Mouse (Mus musculus) bone marrow macrophage, adult 2 months (primary cell): Measurements from ENCODE around the gene Setd4. TPM values are rescaled to one million over a fixed set of nuclear protein-coding genes. Genes with fewer than 3 reads are reported as not detected.

Experiments
- H3K27ac ChIP-seq: 2 replicates; pipeline ENCODE4 v1.5.1; 2012; ENCODE audit warnings: low read depth, low read length; ENCODE audit not compliant: insufficient read depth
- H3K4me1 ChIP-seq: 2 replicates; pipeline ENCODE4 v1.6.1; 2012; ENCODE audit warnings: low read length; ENCODE audit not compliant: control insufficient read depth, insufficient read depth
- H3K4me3 ChIP-seq: 2 replicates; pipeline ENCODE4 v1.5.1; 2012; ENCODE audit warnings: mild to moderate bottlenecking, low read length, moderate library complexity; ENCODE audit not compliant: insufficient read depth
- CTCF ChIP-seq: IDR thresholded peaks from 2 replicates; pipeline ENCODE4 v1.5.1; 2012; ENCODE audit warnings: low read depth, mild to moderate bottlenecking, low read length, moderate library complexity
- POLR2A ChIP-seq: IDR thresholded peaks from 2 replicates; pipeline ENCODE4 v1.6.1; 2012; ENCODE audit warnings: mild to moderate bottlenecking, low read depth, low read length, borderline replicate concordance
- polyA plus RNA-seq: library from polyadenylated mRNA; stranded (reverse); fragments of >200 nt; gene quantifications from 2 replicates; pipeline ENCODE4 v1.2.4, GENCODE M21; 2012; ENCODE audit not compliant: missing spikeins, insufficient read depth, insufficient read length

Setd4 gene
- polyA plus RNA-seq, 1 experiment, result 5.4 TPM

GRCm38 (mm10) chr16:93548045-93548444 is 55.8 kb downstream of the Setd4 start:
- no peak overlapping the region for H3K27ac ChIP-seq
- 0 out of 2 replicates have a peak, but pooled peaks cover 3% of the 10 kb centered on the region for H3K4me1 ChIP-seq
- no peak overlapping the region for H3K4me3 ChIP-seq
- TF ChIP-seq CTCF (no peak), POLR2A (no peak)

- Histone ChIP-seq H3K27ac (no peak overlapping the region), H3K4me1 (0 out of 2 replicates have a peak, but pooled peaks cover 3% of the 10 kb centered on the region), H3K4me3 (no peak overlapping the region)
- TF ChIP-seq CTCF, result no peak
- TF ChIP-seq POLR2A, result no peak
Measured at GRCm38 (mm10) chr16:93547122-93547521, 56.7 kb downstream of the Setd4 start.

GRCm38 (mm10) chr16:93546354-93546965 is 57.4 kb downstream of the Setd4 start:
- H3K27ac ChIP-seq, result no peak overlapping the region
- no peak overlapping the region for H3K4me3 ChIP-seq
- TF ChIP-seq CTCF (no peak), POLR2A (no peak)
- H3K4me1 ChIP-seq, result 0 out of 2 replicates have a peak, but pooled peaks cover 3% of the 10 kb centered on the region

DNA sequence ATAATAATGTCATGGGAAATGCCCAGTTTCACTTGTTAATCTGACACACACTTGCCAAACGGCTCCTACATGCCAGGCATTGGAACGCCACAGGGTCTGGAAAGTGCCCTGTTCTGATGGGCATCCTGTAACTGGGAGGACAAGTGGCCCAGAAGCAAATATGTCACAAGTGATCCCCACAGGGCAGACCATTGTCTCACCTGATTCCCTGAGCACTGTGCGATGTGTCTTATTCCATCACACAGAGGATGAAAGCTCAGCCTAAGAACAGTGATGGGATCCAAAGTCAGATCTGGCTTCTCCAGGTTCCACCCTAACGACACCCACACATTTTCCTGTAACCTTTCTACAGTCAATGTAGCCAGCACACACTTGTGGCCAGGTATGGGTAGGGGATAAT is 58.9 kb downstream of the Setd4 start:
- H3K27ac ChIP-seq, result no peak overlapping the region
- TF ChIP-seq POLR2A, result no peak
- no peak for TF ChIP-seq CTCF
- 0 out of 2 replicates have a peak, but pooled peaks cover 3% of the 10 kb centered on the region for H3K4me1 ChIP-seq
- H3K4me3 ChIP-seq, result no peak overlapping the region

- H3K4me1 ChIP-seq, result 0 out of 2 replicates have a peak, but pooled peaks cover 3% of the 10 kb centered on the region
- TF ChIP-seq POLR2A (no peak), CTCF (no peak)
- H3K4me3 ChIP-seq, result no peak overlapping the region
Measured at GRCm38 (mm10) chr16:93543704-93544103, 60.2 kb downstream of the Setd4 start.

GRCm38 (mm10) chr16:93539891-93540290 is 64.0 kb downstream of the Setd4 start:
- Histone ChIP-seq H3K4me3 (no peak overlapping the region), H3K27ac (no peak overlapping the region)

More at GRCm38 (mm10) chr16:93543704-93544103, 60.2 kb downstream of the Setd4 start:
- no peak overlapping the region for H3K27ac ChIP-seq

GRCm38 (mm10) chr16:93535151-93535853 is 68.6 kb downstream of the Setd4 start:
- no peak overlapping the region for H3K4me3 ChIP-seq
- no peaks in the 10 kb centered on the region for H3K4me1 ChIP-seq
- no peak overlapping the region for H3K27ac ChIP-seq
- TF ChIP-seq POLR2A (no peak), CTCF (no peak)

More at GRCm38 (mm10) chr16:93539891-93540290, 64.0 kb downstream of the Setd4 start:
- H3K4me1 ChIP-seq, result no peaks in the 10 kb centered on the region
- TF ChIP-seq CTCF (no peak), POLR2A (no peak)

Other genes with a start within 250 kb of the Setd4 start
- 37.5 and 40.0 TPM in 2 replicates for gene Cbr1, start 1.8 kb upstream of the Setd4 start, polyA plus RNA-seq
- not detected in 2 replicates for gene Gm5678, start 24.0 kb upstream of the Setd4 start, polyA plus RNA-seq
- gene Cbr3, start 79.2 kb upstream of the Setd4 start, polyA plus RNA-seq, result 33.8 and 36.3 TPM in 2 replicates
- 47.2 and 58.5 TPM in 2 replicates for gene Dop1b, start 107.8 kb upstream of the Setd4 start, polyA plus RNA-seq
- gene Morc3, start 228.1 kb upstream of the Setd4 start, polyA plus RNA-seq, result 87.4 and 88.3 TPM in 2 replicates